Mouse (Mus musculus): Measurements from ENCODE around the gene Plg. TPM values are rescaled to one million over a fixed set of nuclear protein-coding genes. Genes with fewer than 3 reads are reported as not detected.

The Plg gene
- polyA plus RNA-seq (2021; fragmentation: Nextera tagmentation) = not detected in 2 replicates
- long read RNA-seq, experiment 1 = 0 reads
- long read RNA-seq, experiment 2 = 0 reads

DNA sequence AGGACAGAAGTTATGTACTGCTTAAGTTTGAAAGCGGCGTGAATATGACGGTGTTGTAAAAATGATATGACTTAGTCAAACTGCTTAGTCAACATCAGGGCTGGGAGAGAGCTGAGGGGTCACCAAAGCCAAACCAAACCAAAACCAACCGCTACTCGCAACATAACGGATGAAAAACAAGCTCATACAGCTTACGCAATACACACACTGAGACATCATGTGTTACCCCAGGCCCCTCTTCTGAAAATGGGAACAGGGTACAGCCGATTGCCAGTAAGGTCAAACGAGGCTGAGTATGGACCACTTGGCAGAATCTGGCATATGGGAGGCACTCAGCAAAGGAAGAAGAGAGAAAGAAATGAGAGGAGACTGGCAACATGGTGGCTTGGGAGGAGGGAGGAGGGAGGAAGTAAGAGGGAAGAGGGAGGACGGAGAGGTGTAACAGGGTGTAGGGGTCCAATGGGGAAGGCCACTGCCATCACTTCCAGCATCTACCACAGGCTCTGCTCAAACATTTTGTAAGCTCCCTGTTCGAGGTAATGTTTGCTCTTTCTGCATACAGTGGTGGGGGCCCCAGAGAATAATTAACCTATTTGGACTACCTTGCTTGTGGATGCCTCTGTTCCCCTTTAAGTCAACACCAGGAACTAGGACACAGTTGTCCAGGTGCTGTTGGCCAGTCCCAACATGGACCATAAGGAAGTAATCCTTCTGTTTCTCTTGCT lies at the start of gene Plg:
Gene Plg, plus strand, starts transcription at position 628 of the 725 bp plus-strand sequence.

Other genes with a start within 250 kb of the Plg start
- 21.4 and 24.0 TPM in 2 replicates for gene Map3k4, start 59.8 kb upstream of the Plg start, polyA plus RNA-seq (2021; fragmentation: Nextera tagmentation)
- gene Slc22a3, start 129.1 kb downstream of the Plg start, polyA plus RNA-seq (2021; fragmentation: Nextera tagmentation) = 0.18 TPM in 2 replicates
- gene Slc22a2, start 205.5 kb downstream of the Plg start, polyA plus RNA-seq (2021; fragmentation: Nextera tagmentation) = 0.11 and 0.35 TPM in 2 replicates

Data from layer of hippocampus, adult 6 months (tissue).